Mouse (Mus musculus) CD4-positive naive resting alpha-beta T cell, adult 57 days (primary cell): ENCODE data around the gene Morc1. TPM values are rescaled to one million over a fixed set of nuclear protein-coding genes. Genes with fewer than 3 reads are reported as not detected.

Experiments
- total RNA-seq: library from RNA; stranded (reverse); gene quantifications from one replicate; pipeline ENCODE4 v1.2.4, GENCODE M21; 2023

The Morc1 gene
- 0.27 TPM for total RNA-seq

DNA sequence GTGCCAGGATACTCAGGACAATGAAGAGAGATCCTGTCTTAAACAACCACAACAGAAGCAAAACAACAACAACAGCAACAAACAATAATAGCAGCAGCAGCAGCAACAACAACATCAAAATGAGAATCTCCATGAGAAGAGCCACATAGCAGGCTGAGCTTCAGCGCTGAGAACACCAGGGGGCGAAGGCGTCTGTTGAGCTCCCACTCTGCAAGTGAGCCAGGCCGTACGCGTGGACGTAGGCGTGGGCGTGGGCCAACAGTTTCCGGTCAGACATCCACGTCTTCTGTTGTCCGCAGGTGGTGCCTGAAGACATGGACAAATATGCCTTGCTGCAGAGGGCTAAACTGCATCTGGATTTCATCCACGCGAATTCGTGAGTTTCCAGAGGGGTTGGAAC, at the start of gene Morc1:
Gene Morc1 (plus strand): TSS at position 211 of the 400 bp plus-strand sequence.

GRCm38 (mm10) chr16:48412246-48412645, 18.8 kb upstream of the Morc1 start, which contains the start of gene Gm5485:
Gm5485 (minus strand) TSS chr16:48412416.

Other genes with a start within 250 kb of the Morc1 start
- gene Dppa4, start 147.5 kb upstream of the Morc1 start, total RNA-seq = not detected
- not detected for gene Dppa2, start 127.3 kb upstream of the Morc1 start, total RNA-seq
- gene Gm5485, start 18.8 kb upstream of the Morc1 start, total RNA-seq = not detected